Mouse (Mus musculus): ENCODE results near the gene Sertad4. TPM values are rescaled to one million over a fixed set of nuclear protein-coding genes. Genes with fewer than 3 reads are reported as not detected.

Gene Sertad4
- 20.8 and 26.2 TPM in 2 replicates for polyA plus RNA-seq (2014; fragmentation: Nextera tagmentation; extraction: Ambion mirVana)

GRCm38 (mm10) chr1:192855474-192856230 lies at the start of gene Sertad4:
TSS of gene Sertad4 (minus strand) at chr1:192855756.
- H3K9ac ChIP-seq (ENCODE audit: low read length): peak within 1 kb of the TSS; percentile 95
- no peaks in the 10 kb centered on the region for H3K36me3 ChIP-seq (ENCODE audit: control insufficient read depth, insufficient read depth, low read length)
- H3K27ac ChIP-seq (ENCODE audit: low read depth, low read length): peak within 1 kb of the TSS; percentile 96
- WGBS: under 1% methylated on average over 53 of the region's 75 CpGs
- H3K4me1 ChIP-seq (ENCODE audit: control insufficient read depth, insufficient read depth, low read length): peaks cover 45% of the 10 kb centered on the region
- no peaks in the 10 kb centered on the region for H3K9me3 ChIP-seq (replicated peaks; ENCODE audit: control insufficient read depth, low read length)
- peak within 1 kb of the TSS; percentile 90 for H3K4me2 ChIP-seq (ENCODE audit: low read length)
- ATAC-seq (peak; percentile 63), DNase-seq (ENCODE audit: low spot score) (peak; percentile 86)
- peak within 1 kb of the TSS; percentile 85 for H3K4me3 ChIP-seq (ENCODE audit: low read depth, low read length)
- 0 out of 2 replicates have a peak, but pooled peaks cover 3% of the 10 kb centered on the region for H3K27me3 ChIP-seq (replicated peaks; ENCODE audit: control insufficient read depth, insufficient read depth, low read length)

GRCm38 (mm10) chr1:192901516-192901915 lies 46.0 kb upstream of the Sertad4 start:
- H3K4me1 ChIP-seq (ENCODE audit: control insufficient read depth, insufficient read depth, low read length): no peaks in the 10 kb centered on the region
- 76% methylated on average over 2 of the region's 2 CpGs for WGBS
- no peak overlapping the region for H3K9ac ChIP-seq (ENCODE audit: low read length)
- no peak overlapping the region for H3K4me2 ChIP-seq (ENCODE audit: low read length)
- no peaks in the 10 kb centered on the region for H3K9me3 ChIP-seq (replicated peaks; ENCODE audit: control insufficient read depth, low read length)
- no peaks in the 10 kb centered on the region; the same call in 1 of the 2 replicates for H3K36me3 ChIP-seq (ENCODE audit: control insufficient read depth, insufficient read depth, low read length)
- no peak for DNase-seq (ENCODE audit: low spot score)
- no peak overlapping the region for H3K4me3 ChIP-seq (ENCODE audit: low read depth, low read length)
- no peaks in the 10 kb centered on the region for H3K27me3 ChIP-seq (replicated peaks; ENCODE audit: control insufficient read depth, insufficient read depth, low read length)
- ATAC-seq: no peak
- no peak overlapping the region for H3K27ac ChIP-seq (ENCODE audit: low read depth, low read length)

- Histone ChIP-seq H3K36me3 (ENCODE audit: control insufficient read depth, insufficient read depth, low read length) (peaks cover 5% of the 10 kb centered on the region; the same call in 1 of the 2 replicates), H3K4me1 (ENCODE audit: control insufficient read depth, insufficient read depth, low read length) (no peaks in the 10 kb centered on the region), H3K9me3 (replicated peaks; ENCODE audit: control insufficient read depth, low read length) (no peaks in the 10 kb centered on the region), H3K27me3 (replicated peaks; ENCODE audit: control insufficient read depth, insufficient read depth, low read length) (no peaks in the 10 kb centered on the region), H3K4me3 (ENCODE audit: low read depth, low read length) (no peak overlapping the region), H3K4me2 (ENCODE audit: low read length) (no peak overlapping the region), H3K27ac (ENCODE audit: low read depth, low read length) (no peak overlapping the region), H3K9ac (ENCODE audit: low read length) (no peak overlapping the region)
- ATAC-seq: no peak
- no peak for DNase-seq (ENCODE audit: low spot score)
- 84% methylated on average over 3 of the region's 3 CpGs for WGBS
Measured at GRCm38 (mm10) chr1:192900913-192901312, 45.4 kb upstream of the Sertad4 start.

- ATAC-seq (no peak), DNase-seq (ENCODE audit: low spot score) (no peak)
- WGBS: 3% methylated on average over 2 of the region's 2 CpGs
Measured at GRCm38 (mm10) chr1:192898742-192899141, 43.2 kb upstream of the Sertad4 start.

GRCm38 (mm10) chr1:192897218-192897617 lies 41.7 kb upstream of the Sertad4 start:
- no peaks in the 10 kb centered on the region for H3K4me1 ChIP-seq (ENCODE audit: control insufficient read depth, insufficient read depth, low read length)
- H3K4me2 ChIP-seq (ENCODE audit: low read length): no peak overlapping the region
- H3K27me3 ChIP-seq (replicated peaks; ENCODE audit: control insufficient read depth, insufficient read depth, low read length): no peaks in the 10 kb centered on the region
- H3K9me3 ChIP-seq (replicated peaks; ENCODE audit: control insufficient read depth, low read length): no peaks in the 10 kb centered on the region
- H3K4me3 ChIP-seq (ENCODE audit: low read depth, low read length): no peak overlapping the region
- no peak overlapping the region for H3K9ac ChIP-seq (ENCODE audit: low read length)
- DNase-seq (ENCODE audit: low spot score) (no peak), ATAC-seq (no peak)
- 57% methylated on average over 10 of the region's 10 CpGs for WGBS
- peaks cover 5% of the 10 kb centered on the region; the same call in 1 of the 2 replicates for H3K36me3 ChIP-seq (ENCODE audit: control insufficient read depth, insufficient read depth, low read length)
- no peak overlapping the region for H3K27ac ChIP-seq (ENCODE audit: low read depth, low read length)

More at GRCm38 (mm10) chr1:192898742-192899141, 43.2 kb upstream of the Sertad4 start:
- Histone ChIP-seq H3K36me3 (ENCODE audit: control insufficient read depth, insufficient read depth, low read length) (peaks cover 5% of the 10 kb centered on the region; the same call in 1 of the 2 replicates), H3K4me1 (ENCODE audit: control insufficient read depth, insufficient read depth, low read length) (no peaks in the 10 kb centered on the region), H3K9me3 (replicated peaks; ENCODE audit: control insufficient read depth, low read length) (no peaks in the 10 kb centered on the region), H3K4me2 (ENCODE audit: low read length) (no peak overlapping the region), H3K9ac (ENCODE audit: low read length) (no peak overlapping the region), H3K27ac (ENCODE audit: low read depth, low read length) (no peak overlapping the region), H3K4me3 (ENCODE audit: low read depth, low read length) (no peak overlapping the region), H3K27me3 (replicated peaks; ENCODE audit: control insufficient read depth, insufficient read depth, low read length) (no peaks in the 10 kb centered on the region)

GRCm38 (mm10) chr1:192896076-192896475 lies 40.5 kb upstream of the Sertad4 start:
- 93% methylated on average over 3 of the region's 3 CpGs for WGBS
- Histone ChIP-seq H3K4me2 (ENCODE audit: low read length) (no peak overlapping the region), H3K36me3 (ENCODE audit: control insufficient read depth, insufficient read depth, low read length) (peaks cover 5% of the 10 kb centered on the region; the same call in 1 of the 2 replicates), H3K4me3 (ENCODE audit: low read depth, low read length) (no peak overlapping the region), H3K9me3 (replicated peaks; ENCODE audit: control insufficient read depth, low read length) (no peaks in the 10 kb centered on the region), H3K27me3 (replicated peaks; ENCODE audit: control insufficient read depth, insufficient read depth, low read length) (no peaks in the 10 kb centered on the region), H3K9ac (ENCODE audit: low read length) (no peak overlapping the region), H3K27ac (ENCODE audit: low read depth, low read length) (no peak overlapping the region), H3K4me1 (ENCODE audit: control insufficient read depth, insufficient read depth, low read length) (no peaks in the 10 kb centered on the region)
- DNase-seq (ENCODE audit: low spot score) (no peak), ATAC-seq (no peak)

GRCm38 (mm10) chr1:192890716-192891115 lies 35.2 kb upstream of the Sertad4 start:
- no peak overlapping the region for H3K4me2 ChIP-seq (ENCODE audit: low read length)
- H3K9ac ChIP-seq (ENCODE audit: low read length): no peak overlapping the region
- H3K9me3 ChIP-seq (replicated peaks; ENCODE audit: control insufficient read depth, low read length): no peaks in the 10 kb centered on the region
- whole genome bisulfite sequencing: 79% methylated on average over 3 of the region's 3 CpGs
- H3K27me3 ChIP-seq (replicated peaks; ENCODE audit: control insufficient read depth, insufficient read depth, low read length): no peaks in the 10 kb centered on the region
- ATAC-seq (no peak), DNase-seq (ENCODE audit: low spot score) (no peak)
- H3K27ac ChIP-seq (ENCODE audit: low read depth, low read length): no peak overlapping the region
- H3K36me3 ChIP-seq (ENCODE audit: control insufficient read depth, insufficient read depth, low read length): 0 out of 2 replicates have a peak, but pooled peaks cover 3% of the 10 kb centered on the region
- H3K4me3 ChIP-seq (ENCODE audit: low read depth, low read length): no peak overlapping the region
- no peaks in the 10 kb centered on the region for H3K4me1 ChIP-seq (ENCODE audit: control insufficient read depth, insufficient read depth, low read length)

GRCm38 (mm10) chr1:192882617-192883295 lies 27.2 kb upstream of the Sertad4 start:
- H3K9me3 ChIP-seq (replicated peaks; ENCODE audit: control insufficient read depth, low read length): no peaks in the 10 kb centered on the region
- peak; percentile 22 for DNase-seq (ENCODE audit: low spot score)
- no peak for ATAC-seq
- no peaks in the 10 kb centered on the region for H3K36me3 ChIP-seq (ENCODE audit: control insufficient read depth, insufficient read depth, low read length)
- no peaks in the 10 kb centered on the region for H3K27me3 ChIP-seq (replicated peaks; ENCODE audit: control insufficient read depth, insufficient read depth, low read length)
- no peak overlapping the region for H3K4me3 ChIP-seq (ENCODE audit: low read depth, low read length)
- no peak overlapping the region for H3K9ac ChIP-seq (ENCODE audit: low read length)
- 75% methylated on average over 2 of the region's 2 CpGs for WGBS
- no peak overlapping the region for H3K27ac ChIP-seq (ENCODE audit: low read depth, low read length)
- no peak overlapping the region for H3K4me2 ChIP-seq (ENCODE audit: low read length)
- no peaks in the 10 kb centered on the region for H3K4me1 ChIP-seq (ENCODE audit: control insufficient read depth, insufficient read depth, low read length)

- DNase-seq (ENCODE audit: low spot score) (peak; percentile 20), ATAC-seq (no peak)
- WGBS: 84% methylated on average over 4 of the region's 4 CpGs
- no peak overlapping the region for H3K4me2 ChIP-seq (ENCODE audit: low read length)
- no peaks in the 10 kb centered on the region for H3K4me1 ChIP-seq (ENCODE audit: control insufficient read depth, insufficient read depth, low read length)
- no peak overlapping the region for H3K27ac ChIP-seq (ENCODE audit: low read depth, low read length)
- no peaks in the 10 kb centered on the region for H3K9me3 ChIP-seq (replicated peaks; ENCODE audit: control insufficient read depth, low read length)
- H3K27me3 ChIP-seq (replicated peaks; ENCODE audit: control insufficient read depth, insufficient read depth, low read length): no peaks in the 10 kb centered on the region
- no peaks in the 10 kb centered on the region for H3K36me3 ChIP-seq (ENCODE audit: control insufficient read depth, insufficient read depth, low read length)
- no peak overlapping the region for H3K4me3 ChIP-seq (ENCODE audit: low read depth, low read length)
- no peak overlapping the region for H3K9ac ChIP-seq (ENCODE audit: low read length)
Measured at GRCm38 (mm10) chr1:192880130-192880529, 24.6 kb upstream of the Sertad4 start.

All from forebrain, embryonic 14.5 days (tissue).